Mouse (Mus musculus): Measurements from ENCODE around the gene Coro2b.

- TF ChIP-seq CHD2 (IDR thresholded peaks at IDR 0.05; ENCODE audit: low read depth, low read length) (no peak), MAFK (IDR thresholded peaks at IDR 0.05; ENCODE audit: insufficient read depth, low read depth, low read length) (peak; percentile 55; the same call in 1 of the 2 replicates), ZNF384 (IDR thresholded peaks at IDR 0.05; ENCODE audit: low read depth, low read length) (no peak), ZC3H11A (IDR thresholded peaks at IDR 0.05; ENCODE audit: borderline replicate concordance, low read depth, low read length) (no peak), HCFC1 (IDR thresholded peaks at IDR 0.05; ENCODE audit: borderline replicate concordance, insufficient read depth, low read length) (peak; percentile 92)
Measured at GRCm38 (mm10) chr9:62510530-62510936, 26.3 kb downstream of the Coro2b start.

All from ES-E14 (cell line).